Mouse (Mus musculus) hindbrain, embryonic 14.5 days (tissue): ENCODE results near the gene Lrch4. TPM values are rescaled to one million over a fixed set of nuclear protein-coding genes. Genes with fewer than 3 reads are reported as not detected.

Source experiments
- ATAC-seq: fragments of 200-750 bp; cut with Nextera tagmentation; 2 replicates; pipeline ENCODE4 v1.8.0; 2017; ENCODE audit warnings: moderate number of reproducible peaks, mild to moderate bottlenecking, moderate TSS enrichment, moderate library complexity; ENCODE audit not compliant: low FRiP score
- DNase-seq: peaks from one replicate; pipeline ENCODE4 v3.0.0-alpha.2; 2015; ENCODE audit warnings: low spot score
- H3K27ac ChIP-seq: fragments of 300-500 bp; sonication (generic); 2 replicates; pipeline ENCODE4 v1.5.1; 2014; ENCODE audit warnings: mild to moderate bottlenecking, moderate library complexity
- H3K27me3 ChIP-seq: fragments of 300-500 bp; sonication (generic); 2 replicates; pipeline ENCODE4 v1.6.1; 2014; ENCODE audit warnings: mild to moderate bottlenecking, low read length, mixed read lengths; ENCODE audit not compliant: control insufficient read depth, insufficient read depth
- H3K36me3 ChIP-seq: fragments of 300-500 bp; sonication (generic); replicated peaks from 2 replicates; pipeline ENCODE4 v1.6.1; 2014; ENCODE audit not compliant: control insufficient read depth, insufficient read depth
- H3K4me1 ChIP-seq: fragments of 300-500 bp; sonication (generic); replicated peaks from 2 replicates; pipeline ENCODE4 v1.6.1; 2014; ENCODE audit warnings: antibody characterized with exemption, low read length, mixed read lengths; ENCODE audit not compliant: control insufficient read depth, insufficient read depth
- H3K4me2 ChIP-seq: fragments of 300-500 bp; sonication (generic); replicated peaks from 2 replicates; pipeline ENCODE4 v1.6.1; 2014; ENCODE audit warnings: mild to moderate bottlenecking, moderate library complexity
- H3K4me3 ChIP-seq: fragments of 300-500 bp; sonication (generic); replicated peaks from 2 replicates; pipeline ENCODE4 v1.5.1; 2014; ENCODE audit warnings: mild to moderate bottlenecking, low read length
- H3K9ac ChIP-seq: fragments of 300-500 bp; sonication (generic); 2 replicates; pipeline ENCODE4 v1.6.1; 2014
- H3K9me3 ChIP-seq: fragments of 300-500 bp; sonication (generic); 2 replicates; pipeline ENCODE4 v1.6.1; 2016; ENCODE audit warnings: low read length; ENCODE audit not compliant: control insufficient read depth
- WGBS: fragments of 180-500 bp; shearing (Covaris S2); extraction: QIAGEN DNeasy Blood & Tissue Kit; methylation state at CpG from one replicate; pipeline ENCODE4 v1.1.7; 2014; 5-methylcytosine and 5-hydroxymethylcytosine counted together
- polyA plus RNA-seq: library from polyadenylated mRNA; unstranded; fragments of >200 nt; fragmentation: Nextera tagmentation; extraction: Ambion mirVana; gene quantifications from 2 replicates; pipeline ENCODE4 v1.2.1, GENCODE M21; 2014

Gene Lrch4
- polyA plus RNA-seq, 1 experiment from 2014 or later: 23.4 TPM

GRCm38 (mm10) chr5:137598100-137598826 is 30.7 kb upstream of the Lrch4 start:
- H3K4me1 ChIP-seq: peaks cover 12% of the 10 kb centered on the region
- H3K9ac ChIP-seq: no peak overlapping the region
- no peaks in the 10 kb centered on the region for H3K9me3 ChIP-seq
- H3K27me3 ChIP-seq: no peaks in the 10 kb centered on the region
- no peak overlapping the region for H3K4me2 ChIP-seq
- no peak overlapping the region for H3K4me3 ChIP-seq
- WGBS: 91% methylated on average over 2 of the region's 2 CpGs
- ATAC-seq (no peak), DNase-seq (no peak)
- no peak overlapping the region for H3K27ac ChIP-seq
- H3K36me3 ChIP-seq: peaks cover 12% of the 10 kb centered on the region; the same call in 1 of the 2 replicates

GRCm38 (mm10) chr5:137599600-137599999 is 29.3 kb upstream of the Lrch4 start:
- Histone ChIP-seq H3K9me3 (no peaks in the 10 kb centered on the region), H3K4me2 (peak overlapping the region; percentile 83), H3K27ac (no peak overlapping the region), H3K36me3 (peaks cover 12% of the 10 kb centered on the region; the same call in 1 of the 2 replicates), H3K9ac (peak overlapping the region; percentile 82), H3K27me3 (no peaks in the 10 kb centered on the region), H3K4me3 (peak overlapping the region; percentile 61), H3K4me1 (peaks cover 12% of the 10 kb centered on the region)
- WGBS: 59% methylated on average over 9 of the region's 9 CpGs
- DNase-seq (no peak), ATAC-seq (no peak)

GRCm38 (mm10) chr5:137600281-137600618 is 28.7 kb upstream of the Lrch4 start:
- Histone ChIP-seq H3K4me3 (peak overlapping the region; percentile 61), H3K9ac (peak overlapping the region; percentile 82), H3K27ac (peak overlapping the region; percentile 83; the same call in 1 of the 2 replicates), H3K4me2 (peak overlapping the region; percentile 83), H3K36me3 (peaks cover 12% of the 10 kb centered on the region; the same call in 1 of the 2 replicates), H3K27me3 (no peaks in the 10 kb centered on the region), H3K9me3 (no peaks in the 10 kb centered on the region), H3K4me1 (peaks cover 12% of the 10 kb centered on the region)
- 2% methylated on average over 19 of the region's 19 CpGs for WGBS
- DNase-seq (no peak), ATAC-seq (no peak; the same call in 1 of the 2 replicates)

- peak within 1 kb of the TSS; percentile 82 for H3K9ac ChIP-seq
- WGBS: under 1% methylated on average over 41 of the region's 41 CpGs
- H3K4me1 ChIP-seq: peaks cover 12% of the 10 kb centered on the region
- no peaks in the 10 kb centered on the region for H3K27me3 ChIP-seq
- H3K4me3 ChIP-seq: peak within 1 kb of the TSS; percentile 61
- peak within 1 kb of the TSS; percentile 83 for H3K4me2 ChIP-seq
- peak; percentile 94 for DNase-seq
- peak; percentile 95 for ATAC-seq
- H3K36me3 ChIP-seq: peaks cover 12% of the 10 kb centered on the region; the same call in 1 of the 2 replicates
- H3K9me3 ChIP-seq: no peaks in the 10 kb centered on the region
- peak within 1 kb of the TSS; percentile 83 for H3K27ac ChIP-seq
These were observed 28.1 kb upstream of the Lrch4 start, which contains the start of gene Mospd3 for GRCm38 (mm10) chr5:137600619-137601364. TSS of gene Mospd3 (minus strand) at chr5:137601058.

GRCm38 (mm10) chr5:137601365-137601729 is 27.6 kb upstream of the Lrch4 start:
- Histone ChIP-seq H3K4me3 (peak overlapping the region; percentile 61), H3K9ac (peak overlapping the region; percentile 32), H3K4me1 (peaks cover 12% of the 10 kb centered on the region), H3K27me3 (no peaks in the 10 kb centered on the region), H3K36me3 (peaks cover 12% of the 10 kb centered on the region; the same call in 1 of the 2 replicates), H3K27ac (no peak overlapping the region), H3K9me3 (no peaks in the 10 kb centered on the region), H3K4me2 (peak overlapping the region; percentile 83)
- under 1% methylated on average over 22 of the region's 22 CpGs for WGBS
- DNase-seq (peak; percentile 39), ATAC-seq (no peak)

GRCm38 (mm10) chr5:137607860-137608653 is 20.9 kb upstream of the Lrch4 start:
- Histone ChIP-seq H3K27me3 (peaks cover 12% of the 10 kb centered on the region; the same call in 1 of the 2 replicates), H3K9me3 (no peaks in the 10 kb centered on the region), H3K27ac (no peak overlapping the region), H3K4me1 (0 out of 2 replicates have a peak, but pooled peaks cover 7% of the 10 kb centered on the region), H3K9ac (no peak overlapping the region; the same call in 1 of the 2 replicates), H3K4me2 (peak overlapping the region; percentile 43), H3K36me3 (no peaks in the 10 kb centered on the region), H3K4me3 (no peak overlapping the region; the same call in 1 of the 2 replicates)
- DNase-seq: no peak
- 11% methylated on average over 26 of the region's 26 CpGs for WGBS
- ATAC-seq: no peak

- Histone ChIP-seq H3K9ac (no peak overlapping the region), H3K27ac (no peak overlapping the region), H3K9me3 (no peaks in the 10 kb centered on the region), H3K27me3 (peaks cover 12% of the 10 kb centered on the region; the same call in 1 of the 2 replicates), H3K36me3 (no peaks in the 10 kb centered on the region), H3K4me2 (peak overlapping the region; percentile 43), H3K4me3 (no peak overlapping the region; the same call in 1 of the 2 replicates), H3K4me1 (0 out of 2 replicates have a peak, but pooled peaks cover 7% of the 10 kb centered on the region)
- no peak for ATAC-seq
- DNase-seq: no peak
- 17% methylated on average over 23 of the region's 23 CpGs for WGBS
These were observed 20.2 kb upstream of the Lrch4 start for GRCm38 (mm10) chr5:137608654-137609190.

GRCm38 (mm10) chr5:137609292-137609691 is 19.6 kb upstream of the Lrch4 start:
- H3K9ac ChIP-seq: no peak overlapping the region
- H3K27ac ChIP-seq: no peak overlapping the region
- H3K36me3 ChIP-seq: no peaks in the 10 kb centered on the region
- no peak overlapping the region for H3K4me2 ChIP-seq
- 0 out of 2 replicates have a peak, but pooled peaks cover 7% of the 10 kb centered on the region for H3K4me1 ChIP-seq
- no peak overlapping the region for H3K4me3 ChIP-seq
- H3K27me3 ChIP-seq: peaks cover 12% of the 10 kb centered on the region; the same call in 1 of the 2 replicates
- 56% methylated on average over 3 of the region's 3 CpGs for WGBS
- no peaks in the 10 kb centered on the region for H3K9me3 ChIP-seq
- no peak for ATAC-seq
- DNase-seq: no peak
